Mouse (Mus musculus) left cerebral cortex, postnatal 10 days (tissue): Measurements from ENCODE around the gene Fam71f2. TPM values are rescaled to one million over a fixed set of nuclear protein-coding genes. Genes with fewer than 3 reads are reported as not detected.

ENCODE experiments used
- DNase-seq, 2 experiments: peaks; one replicate each; pipeline ENCODE4 v3.0.0; 2021 to 2022; ENCODE audit warnings: low spot score in 2 of 2, mixed read lengths in 1 of 2; ENCODE audit errors: extremely low spot score in 1 of 2
- intact Hi-C: fragments of 180-260 bp; cut with DNase I; formaldehyde crosslinking; loops from one replicate; pipeline ENCODE4 v1.15.1; 2025
- total RNA-seq, 2 experiments: library from RNA; stranded (reverse); gene quantifications; 2 replicates each; pipeline ENCODE4 v1.2.3; 2021

Fam71f2 gene
- total RNA-seq, 2 experiments from 2014 or later: 0.43 TPM; not detected in 1

GRCm38 (mm10) chr6:29270961-29271360 lies 8.4 kb upstream of the Fam71f2 start:
- intact Hi-C loops: no loop called here
- peak in 1 of 2 experiments; percentile 33 for DNase-seq

GRCm38 (mm10) chr6:29272312-29273072 lies 6.9 kb upstream of the Fam71f2 start, which contains the start of gene Hilpda:
Gene Hilpda, plus strand, starts transcription at chr6:29272488.
- intact Hi-C loops: no loop called here

GRCm38 (mm10) chr6:29276746-29277145 lies 2.6 kb upstream of the Fam71f2 start:
- DNase-seq: no peak
- intact Hi-C loops: loop anchor here (5.0 kb wide), 1 partner anchor 104 kb away; no protein-coding TSS in a partner anchor

More at GRCm38 (mm10) chr6:29272312-29273072, 6.9 kb upstream of the Fam71f2 start, which contains the start of gene Hilpda:
- DNase-seq: peak; percentile 78 to 95

- intact Hi-C loops: loop anchor here (2.0 to 5.0 kb wide), 3 partner anchors 38 to 106 kb away; no protein-coding TSS in a partner anchor
- peak; percentile 55 to 56 for DNase-seq
Measured at GRCm38 (mm10) chr6:29278513-29279267, 703 bp upstream of the Fam71f2 start.

GRCm38 (mm10) chr6:29280671-29281070 lies 1.3 kb downstream of the Fam71f2 start:
- no peak for DNase-seq
- intact Hi-C loops: no loop called here

DNA sequence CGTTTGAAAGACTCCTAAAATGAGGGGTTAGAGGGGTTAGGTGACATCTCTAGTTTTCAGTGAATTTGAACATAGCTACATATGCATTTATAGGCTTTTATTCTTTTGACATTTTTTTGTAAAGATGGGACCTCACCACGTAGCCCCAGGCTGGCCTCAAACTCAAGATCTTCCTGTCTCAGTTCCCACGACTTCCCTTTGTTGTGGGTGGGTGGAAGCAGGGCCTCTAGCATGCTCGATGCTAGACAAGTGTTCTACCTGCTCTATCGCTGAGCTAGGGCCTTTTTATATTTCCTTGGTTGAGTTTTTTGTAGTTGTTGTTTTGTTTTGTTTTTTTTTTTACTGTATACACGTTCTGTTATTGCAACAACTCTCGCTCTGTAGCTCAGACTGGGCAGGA lies 7.5 kb downstream of the Fam71f2 start:
- DNase-seq: no peak
- intact Hi-C loops: no loop called here

- intact Hi-C loops: no loop called here
- DNase-seq: no peak
Measured at GRCm38 (mm10) chr6:29287481-29287880, 8.1 kb downstream of the Fam71f2 start.

- intact Hi-C loops: no loop called here
- DNase-seq: no peak
Measured at GRCm38 (mm10) chr6:29287944-29288343, 8.6 kb downstream of the Fam71f2 start.

DNA sequence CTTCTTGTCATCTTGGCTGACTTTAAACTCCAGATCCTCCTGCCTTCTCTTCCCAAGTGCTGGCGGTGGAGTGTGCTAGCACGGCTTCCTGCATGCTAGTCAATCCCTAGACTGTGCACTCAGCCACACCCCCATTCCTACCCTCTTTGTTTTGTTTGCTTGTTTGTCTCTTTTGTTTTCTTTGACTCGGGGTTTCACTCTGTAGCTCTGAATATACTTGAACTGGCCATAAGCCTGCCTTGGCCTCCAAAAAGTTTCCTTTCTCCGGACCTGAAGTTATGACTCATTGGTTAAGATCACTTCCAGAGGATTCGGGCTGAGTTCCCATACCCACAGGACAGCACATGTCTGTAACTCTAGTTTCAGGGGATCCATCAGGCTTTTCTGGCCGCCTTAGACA lies 9.3 kb downstream of the Fam71f2 start:
- intact Hi-C loops: no loop called here
- DNase-seq: no peak

DNA sequence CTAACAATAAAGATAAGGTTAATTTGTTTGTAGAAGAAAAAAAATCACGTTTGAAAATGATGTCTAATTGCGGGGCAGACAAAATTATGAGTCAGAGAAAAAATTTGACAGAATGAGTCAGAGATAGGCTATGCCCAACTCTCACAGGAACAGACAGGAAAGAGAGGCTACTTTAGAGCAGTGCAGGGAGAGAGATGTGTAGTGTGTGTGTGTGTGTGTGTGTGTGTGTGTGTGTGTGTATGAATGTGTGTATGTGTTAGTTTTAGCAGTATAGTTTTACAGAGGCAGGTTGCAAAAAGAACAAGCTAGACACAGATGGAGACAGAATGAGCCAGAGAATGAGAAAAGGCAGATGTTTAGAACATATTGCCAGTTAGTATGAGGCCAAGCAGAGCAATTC lies 19.7 kb downstream of the Fam71f2 start:
- DNase-seq: no peak
- intact Hi-C loops: no loop called here

- intact Hi-C loops: no loop called here
Measured at GRCm38 (mm10) chr6:29303251-29303650, 23.9 kb downstream of the Fam71f2 start.

GRCm38 (mm10) chr6:29303726-29304125 lies 24.3 kb downstream of the Fam71f2 start:
- intact Hi-C loops: no loop called here
- no peak for DNase-seq

More at GRCm38 (mm10) chr6:29303251-29303650, 23.9 kb downstream of the Fam71f2 start:
- no peak for DNase-seq

- intact Hi-C loops: no loop called here
- no peak for DNase-seq
Measured at GRCm38 (mm10) chr6:29305462-29305861, 26.1 kb downstream of the Fam71f2 start.

- intact Hi-C loops: no loop called here
- DNase-seq: no peak
Measured at GRCm38 (mm10) chr6:29308846-29309605, 29.6 kb downstream of the Fam71f2 start.

GRCm38 (mm10) chr6:29313690-29314202 lies 34.4 kb downstream of the Fam71f2 start:
- intact Hi-C loops: no loop called here
- DNase-seq: no peak

DNA sequence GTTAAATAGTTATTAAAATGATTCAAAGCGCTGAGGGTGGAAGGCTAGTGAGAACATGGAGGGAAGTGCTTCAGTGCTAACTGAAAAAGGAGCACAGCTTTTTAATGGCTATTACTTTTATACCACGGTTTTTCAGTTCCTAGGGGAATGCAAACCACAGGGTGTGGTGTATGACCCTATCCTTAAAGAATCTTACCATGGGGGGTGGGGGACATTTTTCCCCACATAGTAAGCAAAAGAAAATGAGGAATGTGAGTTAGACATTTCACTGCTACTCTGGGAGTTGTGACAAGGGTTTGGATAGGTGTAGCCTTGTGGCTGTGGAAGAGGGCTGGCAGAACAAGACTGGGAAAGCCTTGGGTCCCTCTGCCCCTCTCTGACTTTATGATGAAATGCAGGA lies 37.9 kb downstream of the Fam71f2 start:
- intact Hi-C loops: no loop called here
- no peak for DNase-seq

DNA sequence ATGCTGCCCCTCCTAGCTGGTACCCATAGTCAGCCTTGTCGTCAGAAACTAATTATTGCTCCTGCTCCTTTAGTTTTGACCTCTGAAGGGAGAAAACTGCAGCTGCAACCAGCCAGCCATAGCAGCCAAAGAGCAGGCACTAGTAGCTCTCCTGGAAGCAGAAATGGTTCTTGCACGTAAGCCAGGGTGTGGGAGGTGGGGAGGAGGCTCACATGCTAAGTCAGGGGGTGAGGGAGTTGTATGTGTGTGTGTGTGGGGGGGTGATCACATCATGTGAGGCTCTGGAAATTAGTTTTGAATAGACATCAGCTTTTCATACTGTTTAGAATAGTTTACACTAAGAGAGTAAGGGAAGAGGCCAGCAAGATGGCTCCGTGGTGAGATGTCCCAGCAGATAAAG lies 38.5 kb downstream of the Fam71f2 start:
- intact Hi-C loops: no loop called here
- DNase-seq: no peak

GRCm38 (mm10) chr6:29318879-29319278 lies 39.5 kb downstream of the Fam71f2 start, which contains the start of gene Fam71f1:
Gene Fam71f1, plus strand, starts transcription at chr6:29319140.
- DNase-seq: peak in 1 of 2 experiments; percentile 65
- intact Hi-C loops: no loop called here

DNA sequence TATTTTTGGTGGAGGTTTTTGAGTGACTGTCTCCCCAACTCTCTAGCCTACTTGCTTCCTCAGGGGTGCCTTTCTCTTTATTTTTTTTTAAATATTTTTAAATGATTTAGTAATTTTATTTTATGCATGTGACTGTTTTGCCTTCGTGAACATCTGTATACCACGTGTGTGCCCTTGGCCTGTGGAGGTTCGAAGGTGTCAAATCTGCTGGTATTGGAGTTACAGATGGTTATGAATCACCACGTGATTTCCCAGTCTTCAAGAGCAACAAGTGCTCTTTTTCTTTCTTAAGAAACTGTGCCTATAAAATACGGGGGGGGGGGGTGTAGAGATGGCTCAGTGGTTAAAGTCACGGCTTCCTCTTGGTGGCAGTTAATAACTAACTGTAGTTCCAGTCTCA lies 42.2 kb downstream of the Fam71f2 start:
- DNase-seq: no peak
- intact Hi-C loops: no loop called here
